Mouse (Mus musculus) embryonic facial prominence, embryonic 12.5 days (tissue): ENCODE results near the gene Gm7849. TPM values are rescaled to one million over a fixed set of nuclear protein-coding genes. Genes with fewer than 3 reads are reported as not detected.
"Not testable (repeated sequence)": the region's sequence is repeated elsewhere in the genome, so short reads cannot be mapped to it uniquely, and the experiment has no call there.

ENCODE experiments used
- ATAC-seq: fragments of 200-750 bp; cut with Nextera tagmentation; 2 replicates; pipeline ENCODE4 v1.8.0; 2017; ENCODE audit not compliant: insufficient number of reproducible peaks, insufficient read depth, low FRiP score, low TSS enrichment
- H3K27ac ChIP-seq: fragments of 300-500 bp; sonication (generic); 2 replicates; pipeline ENCODE4 v1.5.1; 2016; ENCODE audit warnings: mild to moderate bottlenecking
- H3K27me3 ChIP-seq: fragments of 300-500 bp; sonication (generic); 2 replicates; pipeline ENCODE4 v1.6.1; 2016; ENCODE audit warnings: mild to moderate bottlenecking, moderate library complexity
- H3K36me3 ChIP-seq: fragments of 300-500 bp; sonication (generic); 2 replicates; pipeline ENCODE4 v1.6.1; 2016; ENCODE audit warnings: mild to moderate bottlenecking
- H3K4me1 ChIP-seq: fragments of 300-500 bp; sonication (generic); 2 replicates; pipeline ENCODE4 v1.6.1; 2016
- H3K4me2 ChIP-seq: fragments of 300-500 bp; sonication (generic); replicated peaks from 2 replicates; pipeline ENCODE4 v1.6.1; 2016; ENCODE audit warnings: mild to moderate bottlenecking, moderate library complexity
- H3K4me3 ChIP-seq: fragments of 300-500 bp; sonication (generic); 2 replicates; pipeline ENCODE4 v1.5.1; 2016; ENCODE audit warnings: mild to moderate bottlenecking
- H3K9ac ChIP-seq: fragments of 300-500 bp; sonication (generic); 2 replicates; pipeline ENCODE4 v1.6.1; 2016; ENCODE audit warnings: mild to moderate bottlenecking, moderate library complexity
- H3K9me3 ChIP-seq: fragments of 300-500 bp; sonication (generic); 2 replicates; pipeline ENCODE4 v1.6.1; 2016; ENCODE audit warnings: mild to moderate bottlenecking, moderate library complexity
- WGBS: fragments of 180-500 bp; shearing (Covaris S2); methylation state at CpG from one replicate; pipeline ENCODE4 v1.1.7; 2016; 5-methylcytosine and 5-hydroxymethylcytosine counted together
- polyA plus RNA-seq: library from polyadenylated mRNA; unstranded; fragments of >200 nt; fragmentation: Nextera tagmentation; extraction: Ambion mirVana; gene quantifications from 2 replicates; pipeline ENCODE4 v1.2.1, GENCODE M21; 2016

The Gm7849 gene
- polyA plus RNA-seq, result not detected in 2 replicates

GRCm38 (mm10) chr8:21456460-21456859, at the start of gene Gm7849:
Gm7849 (minus strand) TSS chr8:21456560.
- not testable (repeated sequence) for H3K4me3 ChIP-seq, H3K4me1 ChIP-seq, H3K9me3 ChIP-seq, H3K27me3 ChIP-seq, ATAC-seq, H3K36me3 ChIP-seq, H3K27ac ChIP-seq, H3K9ac ChIP-seq, H3K4me2 ChIP-seq
- no CpG with 5 or more reads among the region's 1 CpGs for WGBS

DNA sequence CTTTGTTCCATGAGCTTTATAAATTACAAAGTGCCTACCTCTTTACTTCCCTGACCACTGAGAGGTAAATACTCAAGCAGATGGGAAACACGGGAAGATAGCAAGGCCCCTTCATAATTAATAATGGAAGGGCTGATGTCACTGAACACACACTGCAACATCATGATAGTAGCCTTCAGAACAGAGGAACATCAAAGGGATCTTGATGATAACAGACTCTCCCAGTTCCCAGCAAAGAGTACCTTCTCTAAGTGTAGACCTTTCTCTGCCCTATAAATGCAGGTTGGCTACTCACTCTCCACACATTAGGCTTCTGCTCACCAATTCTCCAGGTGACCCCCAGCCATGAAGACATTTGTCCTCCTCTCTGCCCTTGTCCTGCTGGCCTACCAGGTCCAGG, 29.2 kb downstream of the Gm7849 start, which contains the start of gene Defa36:
Gene Defa36 (plus strand): TSS at position 301 of the 400 bp plus-strand sequence.
- H3K4me3 ChIP-seq, H3K4me1 ChIP-seq, H3K36me3 ChIP-seq, H3K27ac ChIP-seq, H3K4me2 ChIP-seq, H3K27me3 ChIP-seq, H3K9ac ChIP-seq, H3K9me3 ChIP-seq, ATAC-seq: not testable (repeated sequence)
- no CpG with 5 or more reads among the region's 1 CpGs for WGBS

Other genes with a start within 250 kb of the Gm7849 start
- gene Gm15292, start 206.8 kb downstream of the Gm7849 start, polyA plus RNA-seq, result not detected in 2 replicates
- not detected in 2 replicates for gene Defa27, start 141.0 kb downstream of the Gm7849 start, polyA plus RNA-seq
- gene Defa29, start 129.5 kb downstream of the Gm7849 start, polyA plus RNA-seq, result not detected in 2 replicates
- not detected in 2 replicates for gene Defa2, start 78.0 kb downstream of the Gm7849 start, polyA plus RNA-seq
- gene Defa33, start 64.7 kb downstream of the Gm7849 start, polyA plus RNA-seq, result not detected in 2 replicates
- gene Defa36, start 29.1 kb downstream of the Gm7849 start, polyA plus RNA-seq, result not detected in 2 replicates
- not detected in 2 replicates for gene Defa20, start 52.7 kb upstream of the Gm7849 start, polyA plus RNA-seq
- not detected in 2 replicates for gene Defa32, start 72.5 kb upstream of the Gm7849 start, polyA plus RNA-seq
- not detected in 2 replicates for gene Defa37, start 108.8 kb upstream of the Gm7849 start, polyA plus RNA-seq
- not detected in 2 replicates for gene Defa28, start 126.4 kb upstream of the Gm7849 start, polyA plus RNA-seq
- gene Gm7861, start 137.9 kb upstream of the Gm7849 start, polyA plus RNA-seq, result not detected in 2 replicates
- gene Defa26, start 161.6 kb upstream of the Gm7849 start, polyA plus RNA-seq, result not detected in 2 replicates
- not detected in 2 replicates for gene Defa17, start 199.2 kb upstream of the Gm7849 start, polyA plus RNA-seq
- gene Defa34, start 209.2 kb upstream of the Gm7849 start, polyA plus RNA-seq, result not detected in 2 replicates
- not detected in 2 replicates for gene AY761184, start 247.1 kb upstream of the Gm7849 start, polyA plus RNA-seq